ENCODE assay signal across 8 mouse cellular contexts in the genomic region with DNA sequence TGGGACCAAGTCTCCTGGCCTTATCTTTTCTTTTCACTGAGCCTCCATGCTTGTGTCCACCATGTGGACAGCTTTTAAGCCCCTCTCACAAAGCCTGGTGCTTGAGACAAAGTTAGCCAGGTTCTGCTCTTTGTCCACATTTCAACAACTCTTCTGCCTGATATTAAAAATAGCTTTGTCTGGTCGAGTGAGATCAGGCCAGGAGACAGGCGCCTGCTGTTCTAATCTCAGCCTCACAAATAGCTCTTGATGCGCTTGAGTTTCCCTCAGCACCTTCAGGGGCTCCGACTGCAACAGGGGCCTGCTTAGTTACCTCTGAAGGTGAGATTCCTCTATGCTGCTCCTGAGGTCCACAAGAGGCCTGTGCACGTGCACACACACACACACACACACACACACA. TPM values are rescaled to one million over a fixed set of nuclear protein-coding genes. Genes with fewer than 3 reads are reported as not detected.
A peak's percentile ranks its signal among the peaks of the same experiment; 100 is the strongest.
DNase-seq lines count a peak whose midpoint lies in the region; ATAC-seq and TF ChIP-seq lines count a peak whose summit lies in the region.

No protein-coding gene starts in this region.

- no peak overlapping the region for H3K4me3 ChIP-seq in embryonic facial prominence, embryonic 12.5 days
- H3K4me3 ChIP-seq in heart, embryonic 14.5 days (ENCODE audit: control insufficient read depth in 1 of 2, insufficient read depth in 1 of 2, low read depth in 1 of 2, low read length in 2 of 2), result no peak overlapping the region
- no peak overlapping the region for H3K4me3 ChIP-seq in limb, embryonic 14.5 days (replicated peaks; ENCODE audit: low read length)

- TF ChIP-seq POLR2A in limb, embryonic 14.5 days (IDR thresholded peaks at IDR 0.05; ENCODE audit: borderline replicate concordance, extremely low read depth, insufficient read depth, insufficient read length), result no peak

- no peaks in the 10 kb centered on the region for H3K36me3 ChIP-seq in embryonic facial prominence, embryonic 12.5 days
- H3K36me3 ChIP-seq in heart, embryonic 14.5 days (ENCODE audit: control insufficient read depth, insufficient read depth, low read length), result no peaks in the 10 kb centered on the region
- no peaks in the 10 kb centered on the region for H3K36me3 ChIP-seq in limb, embryonic 14.5 days (ENCODE audit: control insufficient read depth, insufficient read depth, low read length)

- H3K27me3 ChIP-seq in embryonic facial prominence, embryonic 12.5 days, result no peaks in the 10 kb centered on the region
- H3K27me3 ChIP-seq in heart, embryonic 14.5 days (ENCODE audit: control insufficient read depth, insufficient read depth, low read length), result no peaks in the 10 kb centered on the region
- H3K27me3 ChIP-seq in limb, embryonic 14.5 days (ENCODE audit: control insufficient read depth, insufficient read depth, low read length), result no peaks in the 10 kb centered on the region

- WGBS in embryonic facial prominence, embryonic 12.5 days, result 21% methylated on average over 5 of the region's 5 CpGs
- 5% methylated on average over 5 of the region's 5 CpGs for WGBS in heart, embryonic 14.5 days
- WGBS in limb, embryonic 14.5 days, result 30% methylated on average over 5 of the region's 5 CpGs

- H3K4me2 ChIP-seq in embryonic facial prominence, embryonic 12.5 days (replicated peaks), result 0 out of 2 replicates have a peak overlapping the region, but pooled peaks have one; percentile 35
- H3K4me2 ChIP-seq in heart, embryonic 14.5 days (ENCODE audit: low read length), result peak overlapping the region; percentile 19; the same call in 1 of the 2 replicates
- no peak overlapping the region for H3K4me2 ChIP-seq in limb, embryonic 14.5 days (replicated peaks; ENCODE audit: low read depth, low read length, severe bottlenecking)

- peak overlapping the region; percentile 95 for H3K27ac ChIP-seq in embryonic facial prominence, embryonic 12.5 days
- H3K27ac ChIP-seq in heart, embryonic 14.5 days (replicated peaks in 1 of 2; ENCODE audit: control insufficient read depth in 1 of 2, insufficient read depth in 1 of 2, low read depth in 2 of 2, low read length in 2 of 2), result peak overlapping the region; percentile 79 to 92
- peak overlapping the region; percentile 83 for H3K27ac ChIP-seq in limb, embryonic 14.5 days (replicated peaks; ENCODE audit: low read depth, low read length)

- peaks cover 45% of the 10 kb centered on the region for H3K4me1 ChIP-seq in embryonic facial prominence, embryonic 12.5 days
- H3K4me1 ChIP-seq in heart, embryonic 14.5 days (ENCODE audit: control insufficient read depth in 2 of 2, insufficient read depth in 2 of 2, low read length in 2 of 2), result peaks cover 44 to 52% of the 10 kb centered on the region in 2 experiments
- H3K4me1 ChIP-seq in limb, embryonic 14.5 days (ENCODE audit: control insufficient read depth, insufficient read depth, low read length), result peaks cover 40% of the 10 kb centered on the region

- H3K9ac ChIP-seq in embryonic facial prominence, embryonic 12.5 days, result no peak overlapping the region
- 0 out of 2 replicates have a peak overlapping the region, but pooled peaks have one; percentile 62 for H3K9ac ChIP-seq in heart, embryonic 14.5 days (ENCODE audit: low read length)
- H3K9ac ChIP-seq in limb, embryonic 14.5 days (ENCODE audit: low read depth, low read length, severe bottlenecking), result no peak overlapping the region

- peak; percentile 37 for DNase-seq in embryo, embryonic 11 days
- DNase-seq in embryo, embryonic 9.5 days (ENCODE audit: extremely low spot score), result no peak
- no peak for DNase-seq in limb, embryonic 14.5 days (ENCODE audit: low spot score)
- DNase-seq in adrenal gland, adult 8-10 months, result no peak
- DNase-seq in gastrocnemius, postnatal 10 days, result no peak
- DNase-seq in spleen, postnatal 36 days (ENCODE audit: low spot score in 2 of 2), result no peak

- ATAC-seq in embryonic facial prominence, embryonic 12.5 days (ENCODE audit: insufficient number of reproducible peaks, insufficient read depth, low FRiP score, low TSS enrichment), result no peak
- ATAC-seq in heart, embryonic 14.5 days (ENCODE audit: insufficient number of reproducible peaks, insufficient read depth, low FRiP score, low read depth), result peak; percentile 76
- ATAC-seq in limb, embryonic 14.5 days (ENCODE audit: low FRiP score, low read depth), result 0 out of 2 replicates have a peak, but pooled peaks have one; percentile 3

- H3K9me3 ChIP-seq in embryonic facial prominence, embryonic 12.5 days, result no peaks in the 10 kb centered on the region
- H3K9me3 ChIP-seq in heart, embryonic 14.5 days (ENCODE audit: control insufficient read depth, low read length), result no peaks in the 10 kb centered on the region
- H3K9me3 ChIP-seq in limb, embryonic 14.5 days (ENCODE audit: control insufficient read depth, low read length), result no peaks in the 10 kb centered on the region

RNA-seq across cellular contexts. Expression of gene Zfp36l1, which starts 51.0 kb away (rescaled TPM):
- polyA plus RNA-seq in embryonic facial prominence, embryonic 12.5 days (2016; fragmentation: Nextera tagmentation; extraction: Ambion mirVana), result 115 and 124 TPM in 2 replicates
- 103 and 125 TPM in 2 replicates for polyA plus RNA-seq in heart, embryonic 14.5 days (2014; fragmentation: Nextera tagmentation; extraction: Ambion mirVana)
- 245 and 413 TPM in 2 replicates for polyA plus RNA-seq in limb, embryonic 14.5 days (2012; rRNA removed)
- 195 and 209 TPM in 2 replicates for polyA plus RNA-seq in limb, embryonic 14.5 days (2014; fragmentation: Nextera tagmentation; extraction: Ambion mirVana)
- 100 to 1,000 TPM; 257 to 328 (median 289) TPM for total RNA-seq in adrenal gland, adult 8-10 months (2022)
- total RNA-seq in gastrocnemius, postnatal 10 days (2021), result 10 to 100 TPM; 80.4 to 90.5 TPM
